Mouse (Mus musculus): ENCODE data around the gene Ccr1l1. TPM values are rescaled to one million over a fixed set of nuclear protein-coding genes. Genes with fewer than 3 reads are reported as not detected.
"Not testable (repeated sequence)": the region's sequence is repeated elsewhere in the genome, so short reads cannot be mapped to it uniquely, and the experiment has no call there.

Gene Ccr1l1
- polyA plus RNA-seq, 1 experiment from 2014 or later = not detected

DNA sequence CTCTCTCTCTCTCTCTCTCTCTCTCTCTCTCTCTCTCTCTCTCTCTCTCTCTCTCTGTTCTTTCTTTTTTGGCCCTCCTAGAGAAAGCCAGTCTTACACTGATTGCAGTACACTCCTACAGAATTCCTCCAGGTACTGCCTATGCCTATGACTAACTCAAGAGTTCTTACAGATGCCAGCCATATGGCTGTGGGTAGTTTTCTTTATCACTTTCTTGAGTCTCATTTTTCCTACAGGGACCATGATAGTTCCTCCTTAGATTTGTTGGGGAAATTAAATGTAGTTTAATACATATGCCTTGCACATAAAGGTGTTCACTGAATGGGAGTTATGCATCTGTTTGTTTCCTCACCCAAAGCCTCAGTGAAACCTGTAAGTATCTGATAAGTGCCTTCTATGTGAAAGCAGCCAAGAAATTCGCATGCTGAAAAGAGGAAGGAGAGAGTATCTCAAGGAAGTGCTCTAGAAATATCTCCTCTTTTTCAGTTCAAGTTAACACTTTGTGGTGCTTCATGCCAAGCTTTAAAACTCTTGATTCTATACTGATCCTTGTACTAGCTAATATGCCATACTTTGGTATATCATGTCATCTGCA lies 13.2 kb upstream of the Ccr1l1 start:
- Histone ChIP-seq H3K27ac (no peak overlapping the region), H3K27me3 (ENCODE audit: control insufficient read depth, insufficient read depth, low read length) (no peaks in the 10 kb centered on the region), H3K9me3 (ENCODE audit: control insufficient read depth, low read length) (no peaks in the 10 kb centered on the region), H3K9ac (no peak overlapping the region), H3K36me3 (replicated peaks; ENCODE audit: control insufficient read depth, insufficient read depth) (no peaks in the 10 kb centered on the region), H3K4me2 (replicated peaks) (no peak overlapping the region), H3K4me1 (replicated peaks; ENCODE audit: control insufficient read depth, insufficient read depth, low read length) (no peaks in the 10 kb centered on the region), H3K4me3 (replicated peaks; ENCODE audit: low read length) (no peak overlapping the region)
- WGBS = 64% methylated on average over 1 of the region's 1 CpGs
- DNase-seq (ENCODE audit: low spot score) = no peak
- ATAC-seq (ENCODE audit: low FRiP score) = no peak

DNA sequence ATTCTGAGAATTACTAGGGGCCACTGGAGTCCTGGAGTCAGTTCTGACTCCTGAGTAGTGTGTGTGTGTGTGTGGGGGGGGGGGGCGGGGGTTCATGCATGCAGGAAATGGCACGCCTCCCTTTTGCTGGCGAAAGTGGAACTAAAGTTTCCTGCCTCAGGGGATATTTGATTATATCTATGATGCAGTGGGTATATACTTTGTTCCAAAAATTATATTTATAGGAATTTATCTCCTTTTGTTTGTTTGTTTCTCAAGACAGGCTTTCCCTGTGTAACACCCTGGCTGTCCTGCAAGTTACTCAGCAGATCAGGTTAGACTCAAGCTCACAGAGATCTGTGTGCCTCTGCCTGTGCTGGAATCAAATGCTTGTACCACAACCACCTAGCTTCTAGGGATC lies 11.5 kb upstream of the Ccr1l1 start:
- no peaks in the 10 kb centered on the region for H3K9me3 ChIP-seq (ENCODE audit: control insufficient read depth, low read length)
- 75% methylated on average over 3 of the region's 3 CpGs for WGBS
- no peaks in the 10 kb centered on the region for H3K36me3 ChIP-seq (replicated peaks; ENCODE audit: control insufficient read depth, insufficient read depth)
- no peak overlapping the region for H3K9ac ChIP-seq
- no peaks in the 10 kb centered on the region for H3K4me1 ChIP-seq (replicated peaks; ENCODE audit: control insufficient read depth, insufficient read depth, low read length)
- H3K27me3 ChIP-seq (ENCODE audit: control insufficient read depth, insufficient read depth, low read length) = no peaks in the 10 kb centered on the region
- H3K4me3 ChIP-seq (replicated peaks; ENCODE audit: low read length) = no peak overlapping the region
- H3K4me2 ChIP-seq (replicated peaks) = no peak overlapping the region
- H3K27ac ChIP-seq = no peak overlapping the region
- no peak for DNase-seq (ENCODE audit: low spot score)
- no peak for ATAC-seq (ENCODE audit: low FRiP score)

DNA sequence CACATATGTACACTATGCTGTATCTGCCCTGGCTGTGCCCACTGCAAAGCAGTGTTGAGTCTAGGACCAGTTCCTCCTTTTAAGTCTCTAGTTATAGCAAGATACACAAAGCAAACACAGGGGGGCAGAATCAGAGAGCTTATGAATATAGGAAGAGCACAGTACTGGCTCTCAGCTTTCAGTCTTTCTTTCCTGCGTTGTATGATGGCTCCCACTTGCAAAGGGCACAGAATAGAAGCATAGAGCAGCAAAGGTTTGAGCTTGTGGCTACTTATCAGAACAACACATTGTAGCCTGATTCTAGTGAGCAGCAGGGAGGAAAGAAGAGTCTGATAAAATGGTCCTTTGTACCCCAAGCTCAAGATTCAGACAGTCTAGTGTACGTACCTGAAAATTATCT lies 8.0 kb upstream of the Ccr1l1 start:
- H3K9ac ChIP-seq = no peak overlapping the region
- DNase-seq (ENCODE audit: low spot score) = no peak
- no peak overlapping the region for H3K27ac ChIP-seq
- H3K36me3 ChIP-seq (replicated peaks; ENCODE audit: control insufficient read depth, insufficient read depth) = no peaks in the 10 kb centered on the region
- no peaks in the 10 kb centered on the region for H3K4me1 ChIP-seq (replicated peaks; ENCODE audit: control insufficient read depth, insufficient read depth, low read length)
- no peaks in the 10 kb centered on the region for H3K9me3 ChIP-seq (ENCODE audit: control insufficient read depth, low read length)
- no peak overlapping the region for H3K4me2 ChIP-seq (replicated peaks)
- H3K27me3 ChIP-seq (ENCODE audit: control insufficient read depth, insufficient read depth, low read length) = no peaks in the 10 kb centered on the region
- H3K4me3 ChIP-seq (replicated peaks; ENCODE audit: low read length) = no peak overlapping the region
- WGBS = 91% methylated on average over 2 of the region's 2 CpGs
- ATAC-seq (ENCODE audit: low FRiP score) = no peak

DNA sequence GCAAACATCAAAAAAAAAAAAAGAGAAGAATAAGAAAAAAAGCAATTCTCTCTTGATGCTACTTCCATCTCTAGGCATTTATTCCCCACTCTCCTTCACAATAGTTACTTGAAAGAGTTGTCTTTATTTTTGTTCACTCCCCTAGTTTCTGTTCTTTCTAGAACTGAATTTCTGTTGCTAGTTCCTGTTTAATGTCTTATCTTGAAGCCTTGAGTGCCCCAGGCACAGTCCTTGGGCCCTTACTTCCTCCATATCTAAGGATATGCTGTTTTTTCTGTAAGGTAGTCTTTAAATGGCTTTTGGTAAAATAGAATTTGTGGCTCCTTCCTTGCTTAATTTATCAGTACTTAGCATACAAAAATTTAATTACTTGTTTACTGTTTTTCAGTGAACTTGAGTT lies 6.7 kb upstream of the Ccr1l1 start:
- no peak for DNase-seq (ENCODE audit: low spot score)
- ATAC-seq (ENCODE audit: low FRiP score) = no peak
- Histone ChIP-seq H3K4me2 (replicated peaks) (no peak overlapping the region), H3K4me1 (replicated peaks; ENCODE audit: control insufficient read depth, insufficient read depth, low read length) (no peaks in the 10 kb centered on the region), H3K36me3 (replicated peaks; ENCODE audit: control insufficient read depth, insufficient read depth) (no peaks in the 10 kb centered on the region), H3K27me3 (ENCODE audit: control insufficient read depth, insufficient read depth, low read length) (no peaks in the 10 kb centered on the region), H3K9ac (no peak overlapping the region), H3K9me3 (ENCODE audit: control insufficient read depth, low read length) (no peaks in the 10 kb centered on the region), H3K4me3 (replicated peaks; ENCODE audit: low read length) (no peak overlapping the region), H3K27ac (no peak overlapping the region)

DNA sequence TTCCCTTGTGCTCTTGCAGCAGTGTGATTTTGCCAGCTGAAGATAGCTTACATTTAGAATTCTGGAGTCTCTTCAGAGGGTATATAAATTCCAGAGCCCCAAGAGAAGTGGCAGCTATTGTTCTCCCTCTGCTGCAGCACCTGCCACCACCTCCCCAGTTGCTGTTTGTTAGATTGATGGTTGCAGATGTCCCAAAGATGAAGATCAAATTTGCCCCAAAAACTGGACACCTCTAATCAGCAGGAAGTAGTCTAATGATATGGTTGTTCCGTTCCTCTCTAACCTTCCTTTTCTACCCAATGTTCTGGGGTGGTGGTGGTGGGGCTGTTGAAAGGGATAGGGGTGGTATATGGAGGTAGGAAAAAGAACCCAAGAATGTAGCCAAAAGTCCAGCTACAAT lies 4.5 kb upstream of the Ccr1l1 start:
- Histone ChIP-seq H3K27me3 (ENCODE audit: control insufficient read depth, insufficient read depth, low read length) (no peaks in the 10 kb centered on the region), H3K4me2 (replicated peaks) (no peak overlapping the region), H3K36me3 (replicated peaks; ENCODE audit: control insufficient read depth, insufficient read depth) (no peaks in the 10 kb centered on the region), H3K4me3 (replicated peaks; ENCODE audit: low read length) (no peak overlapping the region), H3K4me1 (replicated peaks; ENCODE audit: control insufficient read depth, insufficient read depth, low read length) (no peaks in the 10 kb centered on the region), H3K27ac (no peak overlapping the region), H3K9ac (no peak overlapping the region), H3K9me3 (ENCODE audit: control insufficient read depth, low read length) (no peaks in the 10 kb centered on the region)
- no peak for ATAC-seq (ENCODE audit: low FRiP score)
- 96% methylated on average over 1 of the region's 1 CpGs for WGBS
- DNase-seq (ENCODE audit: low spot score) = no peak

DNA sequence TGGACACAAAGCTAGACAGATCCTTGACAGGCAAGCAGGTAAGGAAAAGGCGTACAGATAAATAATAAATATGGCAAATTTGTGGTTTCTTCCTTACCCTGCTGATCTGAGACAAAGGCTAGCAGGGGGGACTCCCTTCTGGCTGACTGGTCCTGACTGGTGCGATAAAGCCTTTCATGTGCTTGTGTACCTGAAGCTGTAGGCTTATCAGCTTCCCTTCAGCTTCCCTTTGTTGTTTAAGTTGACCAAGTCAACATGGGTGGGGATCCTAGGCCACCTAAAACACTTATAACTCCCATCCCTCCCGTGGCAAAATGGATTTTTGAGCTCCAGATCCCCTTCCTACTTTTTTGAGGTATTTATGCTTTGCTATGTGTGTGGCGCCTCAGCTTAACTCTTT lies 3.7 kb upstream of the Ccr1l1 start:
- ATAC-seq (ENCODE audit: low FRiP score) = no peak
- 75% methylated on average over 4 of the region's 4 CpGs for WGBS
- H3K36me3 ChIP-seq (replicated peaks; ENCODE audit: control insufficient read depth, insufficient read depth) = no peaks in the 10 kb centered on the region

DNA sequence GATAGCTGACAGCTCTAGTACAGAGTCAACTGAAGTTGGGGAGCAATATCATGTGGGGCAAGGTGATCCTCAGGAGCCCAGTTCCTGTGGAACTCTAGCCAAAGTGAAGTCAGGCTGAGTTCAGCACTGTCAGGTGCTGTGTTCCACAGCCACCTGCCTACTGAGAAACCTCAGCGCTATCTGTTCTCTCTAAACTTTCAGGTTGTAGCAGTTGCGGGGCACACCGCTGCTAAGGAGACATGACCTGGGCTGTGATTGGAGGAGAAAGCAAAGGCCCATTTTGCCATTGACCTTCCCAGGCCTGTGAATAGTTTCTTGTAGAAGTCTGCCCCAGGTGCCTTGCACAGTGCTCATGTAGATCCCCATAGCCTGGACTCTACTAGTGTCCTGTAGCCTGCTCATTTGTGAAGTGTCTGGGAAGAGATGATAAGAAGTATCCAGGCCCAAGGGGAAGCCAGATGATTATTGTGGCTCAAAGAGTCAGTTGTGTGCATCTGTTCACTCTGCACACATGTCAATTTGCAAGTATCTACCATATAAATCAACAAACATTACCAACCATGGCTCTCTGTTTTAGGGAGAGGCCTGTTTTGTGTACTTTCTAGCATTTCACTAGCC lies 2.8 kb upstream of the Ccr1l1 start:
- H3K27ac ChIP-seq; DNase-seq (ENCODE audit: low spot score); H3K4me3 ChIP-seq (replicated peaks; ENCODE audit: low read length); H3K4me2 ChIP-seq (replicated peaks); H3K36me3 ChIP-seq (replicated peaks; ENCODE audit: control insufficient read depth, insufficient read depth); ATAC-seq (ENCODE audit: low FRiP score); H3K9ac ChIP-seq; H3K27me3 ChIP-seq (ENCODE audit: control insufficient read depth, insufficient read depth, low read length); H3K9me3 ChIP-seq (ENCODE audit: control insufficient read depth, low read length); H3K4me1 ChIP-seq (replicated peaks; ENCODE audit: control insufficient read depth, insufficient read depth, low read length): not testable (repeated sequence)
- WGBS = no CpG with 5 or more reads among the region's 3 CpGs

More for the DNA sequence above, 3.7 kb upstream of the Ccr1l1 start:
- Histone ChIP-seq H3K27me3 (ENCODE audit: control insufficient read depth, insufficient read depth, low read length) (no peaks in the 10 kb centered on the region), H3K4me3 (replicated peaks; ENCODE audit: low read length) (no peak overlapping the region), H3K4me2 (replicated peaks) (no peak overlapping the region), H3K9me3 (ENCODE audit: control insufficient read depth, low read length) (no peaks in the 10 kb centered on the region), H3K9ac (no peak overlapping the region), H3K4me1 (replicated peaks; ENCODE audit: control insufficient read depth, insufficient read depth, low read length) (no peaks in the 10 kb centered on the region), H3K27ac (no peak overlapping the region)
- DNase-seq (ENCODE audit: low spot score) = no peak

DNA sequence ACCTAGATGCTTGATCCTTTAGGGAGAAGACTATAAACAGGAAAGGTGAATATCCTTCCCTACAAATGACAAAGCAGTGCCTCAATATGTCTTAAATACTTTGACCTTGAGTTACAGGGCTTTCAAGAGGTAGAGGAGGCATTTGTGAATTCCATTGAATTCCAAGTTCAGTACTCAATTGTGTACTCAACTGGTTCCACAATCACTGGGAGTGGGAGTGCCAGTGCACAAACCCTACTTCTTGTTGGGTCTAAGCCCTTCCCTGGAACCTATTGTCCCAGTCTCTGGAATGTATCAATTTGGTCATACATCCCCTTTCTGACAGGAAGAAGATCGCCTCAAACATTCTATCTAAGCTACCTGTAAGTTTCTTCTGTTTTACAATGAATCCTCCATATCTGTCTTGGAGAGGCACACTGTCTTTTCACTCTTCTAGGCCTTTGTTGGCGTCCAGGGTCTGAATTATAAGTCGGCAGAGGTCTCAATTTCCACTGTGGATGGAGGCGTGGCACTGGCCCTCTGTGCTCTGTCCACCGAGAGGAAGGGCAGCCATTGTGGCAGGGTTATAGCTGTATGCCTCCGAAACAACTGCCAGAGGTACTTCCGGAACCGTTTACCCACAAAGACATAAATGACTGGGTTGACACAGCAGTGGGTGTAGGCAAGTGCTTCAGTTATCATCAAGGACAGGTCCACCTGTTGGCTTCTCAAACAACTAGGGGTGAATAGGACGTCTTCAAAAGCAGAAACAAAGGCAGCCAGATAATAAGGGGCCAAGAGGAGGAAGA lies 1.1 kb downstream of the Ccr1l1 start:
- no peaks in the 10 kb centered on the region for H3K9me3 ChIP-seq (ENCODE audit: control insufficient read depth, low read length)
- DNase-seq (ENCODE audit: low spot score) = no peak
- H3K4me3 ChIP-seq (replicated peaks; ENCODE audit: low read length) = no peak overlapping the region
- no peaks in the 10 kb centered on the region for H3K36me3 ChIP-seq (replicated peaks; ENCODE audit: control insufficient read depth, insufficient read depth)
- no peak overlapping the region for H3K27ac ChIP-seq
- ATAC-seq (ENCODE audit: low FRiP score) = no peak
- 88% methylated on average over 9 of the region's 9 CpGs for WGBS
- H3K9ac ChIP-seq = no peak overlapping the region
- no peaks in the 10 kb centered on the region for H3K4me1 ChIP-seq (replicated peaks; ENCODE audit: control insufficient read depth, insufficient read depth, low read length)
- no peaks in the 10 kb centered on the region for H3K27me3 ChIP-seq (ENCODE audit: control insufficient read depth, insufficient read depth, low read length)
- no peak overlapping the region for H3K4me2 ChIP-seq (replicated peaks)

DNA sequence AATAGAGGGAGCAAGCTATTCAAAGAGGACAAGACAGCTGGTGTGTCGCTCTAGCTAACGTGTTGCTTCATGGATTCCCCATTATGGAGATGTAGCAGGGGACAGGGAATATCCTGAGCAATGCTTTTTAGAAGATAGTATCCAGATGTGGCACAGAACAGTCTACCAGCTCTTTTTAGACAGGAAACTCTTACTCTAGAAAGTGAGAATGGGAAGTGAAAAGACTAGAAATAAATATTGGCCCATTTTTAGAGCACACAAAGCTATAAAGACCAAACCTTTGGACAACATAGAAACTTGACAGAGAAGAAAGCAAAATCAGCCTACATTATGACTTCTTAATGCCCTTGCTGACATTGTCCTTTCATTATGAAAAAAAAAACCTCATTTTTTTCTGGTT lies 2.6 kb downstream of the Ccr1l1 start:
- no peaks in the 10 kb centered on the region for H3K4me1 ChIP-seq (replicated peaks; ENCODE audit: control insufficient read depth, insufficient read depth, low read length)
- no peaks in the 10 kb centered on the region for H3K36me3 ChIP-seq (replicated peaks; ENCODE audit: control insufficient read depth, insufficient read depth)
- DNase-seq (ENCODE audit: low spot score) (no peak), ATAC-seq (ENCODE audit: low FRiP score) (no peak)
- no peak overlapping the region for H3K4me2 ChIP-seq (replicated peaks)
- H3K27me3 ChIP-seq (ENCODE audit: control insufficient read depth, insufficient read depth, low read length) = no peaks in the 10 kb centered on the region
- no peak overlapping the region for H3K9ac ChIP-seq
- WGBS = 78% methylated on average over 2 of the region's 2 CpGs
- H3K27ac ChIP-seq = no peak overlapping the region
- no peaks in the 10 kb centered on the region for H3K9me3 ChIP-seq (ENCODE audit: control insufficient read depth, low read length)
- H3K4me3 ChIP-seq (replicated peaks; ENCODE audit: low read length) = no peak overlapping the region

Data from hindbrain, embryonic 14.5 days (tissue).